Mouse (Mus musculus) hindbrain, postnatal 0 days (tissue): ENCODE measurements around the gene Ppp1cc. TPM values are rescaled to one million over a fixed set of nuclear protein-coding genes. Genes with fewer than 3 reads are reported as not detected.

Source experiments
- ATAC-seq: fragments of 200-750 bp; cut with Nextera tagmentation; 2 replicates; pipeline ENCODE4 v1.8.0; 2017; ENCODE audit warnings: mild to moderate bottlenecking, moderate TSS enrichment, moderate library complexity
- DNase-seq: peaks from one replicate; pipeline ENCODE4 v3.0.0-alpha.2; 2015; ENCODE audit warnings: low spot score
- H3K27ac ChIP-seq: fragments of 300-500 bp; sonication (generic); 2 replicates; pipeline ENCODE4 v1.5.1; 2014; ENCODE audit warnings: mild to moderate bottlenecking
- H3K27me3 ChIP-seq: fragments of 300-500 bp; sonication (generic); 2 replicates; pipeline ENCODE4 v1.6.1; 2014; ENCODE audit warnings: low read length, mixed read lengths; ENCODE audit not compliant: insufficient read depth
- H3K36me3 ChIP-seq: fragments of 300-500 bp; sonication (generic); 2 replicates; pipeline ENCODE4 v1.6.1; 2014; ENCODE audit warnings: low read length, mixed read lengths; ENCODE audit not compliant: insufficient read depth
- H3K4me1 ChIP-seq: fragments of 300-500 bp; sonication (generic); 2 replicates; pipeline ENCODE4 v1.6.1; 2014; ENCODE audit warnings: antibody characterized with exemption, low read length, mixed read lengths; ENCODE audit not compliant: insufficient read depth
- H3K4me2 ChIP-seq: fragments of 300-500 bp; sonication (generic); 2 replicates; pipeline ENCODE4 v1.6.1; 2014; ENCODE audit warnings: low read depth, mild to moderate bottlenecking, low read length, moderate library complexity, mixed read lengths
- H3K4me3 ChIP-seq: fragments of 300-500 bp; sonication (generic); 2 replicates; pipeline ENCODE4 v1.5.1; 2014; ENCODE audit warnings: low read length
- H3K9ac ChIP-seq: fragments of 300-500 bp; sonication (generic); replicated peaks from 2 replicates; pipeline ENCODE4 v1.6.1; 2014; ENCODE audit warnings: mild to moderate bottlenecking, low read length, moderate library complexity, mixed read lengths
- H3K9me3 ChIP-seq: fragments of 300-500 bp; sonication (generic); 2 replicates; pipeline ENCODE4 v1.6.1; 2016; ENCODE audit warnings: low read length, mixed read lengths
- CTCF ChIP-seq: IDR thresholded peaks from 2 replicates; pipeline ENCODE4 v1.5.1; 2016; ENCODE audit warnings: antibody characterized with exemption, control low read depth, low read depth
- WGBS: fragments of 180-500 bp; shearing (Covaris S2); extraction: QIAGEN DNeasy Blood & Tissue Kit; methylation state at CpG from one replicate; pipeline ENCODE4 v1.1.7; 2014; 5-methylcytosine and 5-hydroxymethylcytosine counted together
- polyA plus RNA-seq: library from polyadenylated mRNA; unstranded; fragments of >200 nt; fragmentation: Nextera tagmentation; extraction: Ambion mirVana; gene quantifications from 2 replicates; pipeline ENCODE4 v1.2.1, GENCODE M21; 2015
- total RNA-seq: library from RNA; depleted of rRNA; stranded (reverse); fragments of >200 nt; gene quantifications from 2 replicates; pipeline ENCODE4 v1.2.3, GENCODE M21; 2014

The Ppp1cc gene
- total and polyA plus RNA-seq, 2 experiments from 2014 or later: 184 to 205 TPM

DNA sequence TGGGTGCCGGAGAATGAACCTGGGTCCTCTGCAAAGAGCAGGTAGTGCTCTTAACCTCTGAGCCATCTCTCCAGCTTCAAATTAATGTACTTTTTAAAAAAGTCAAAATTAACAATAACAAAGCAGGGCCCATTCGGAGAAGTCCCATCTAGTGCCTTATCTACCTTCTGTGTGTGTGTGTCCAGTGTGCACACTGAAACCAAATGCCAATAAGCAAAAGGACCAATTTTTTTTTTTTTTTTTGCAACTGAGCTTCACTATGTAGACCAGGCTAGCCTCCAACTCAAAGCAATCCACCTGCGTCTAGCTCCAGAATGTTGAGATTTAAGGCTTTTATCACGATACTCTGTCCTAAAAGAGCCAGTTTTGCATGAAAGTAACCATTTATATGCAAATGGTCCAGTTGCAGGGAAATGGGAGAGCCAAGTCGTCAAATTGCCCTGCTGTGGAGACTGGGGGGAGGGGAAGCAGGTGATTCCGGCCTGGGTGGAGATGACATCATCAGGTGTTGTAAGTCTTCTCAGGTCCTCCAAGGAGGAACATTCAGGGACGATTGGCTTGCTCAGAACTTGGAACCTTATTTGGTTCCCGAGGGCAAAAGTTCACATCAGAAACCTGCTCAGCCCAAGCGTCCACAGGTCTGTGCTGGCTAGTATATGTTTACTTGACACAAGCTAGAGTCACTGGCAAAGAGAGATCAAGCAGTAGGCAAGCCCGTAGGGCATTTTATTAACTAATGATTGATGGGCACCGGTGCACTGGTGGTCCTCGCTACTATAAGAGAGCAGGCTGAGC lies 33.4 kb downstream of the Ppp1cc start:
- 72% methylated on average over 12 of the region's 12 CpGs for WGBS
- H3K4me3 ChIP-seq: no peak overlapping the region
- TF ChIP-seq CTCF: no peak

DNA sequence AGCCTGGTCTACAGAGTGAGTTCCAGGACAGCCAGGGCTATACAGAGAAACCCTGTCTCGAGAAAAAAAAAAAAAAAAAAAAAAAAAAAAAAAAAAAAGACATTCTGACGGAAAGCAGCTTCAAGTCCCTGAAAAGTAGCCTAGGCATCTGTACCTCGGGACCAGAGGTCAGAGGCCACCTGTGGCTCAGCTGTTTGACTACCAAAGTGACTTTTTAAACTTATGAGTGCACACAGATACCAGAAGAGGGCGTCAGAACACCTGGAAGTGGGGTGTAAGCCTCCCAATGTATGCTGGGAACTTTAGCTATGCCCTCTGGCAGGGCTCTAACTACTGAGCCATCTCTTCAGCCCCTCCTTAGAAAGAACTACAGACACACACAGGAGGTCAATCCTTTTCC lies 34.3 kb downstream of the Ppp1cc start:
- no peak for TF ChIP-seq CTCF
- no peak overlapping the region for H3K27ac ChIP-seq
- H3K4me3 ChIP-seq: no peak overlapping the region
- no peaks in the 10 kb centered on the region for H3K27me3 ChIP-seq
- ATAC-seq: no peak
- no peak for DNase-seq
- H3K9ac ChIP-seq: no peak overlapping the region
- H3K36me3 ChIP-seq: no peaks in the 10 kb centered on the region
- H3K4me2 ChIP-seq: no peak overlapping the region
- 44% methylated on average over 3 of the region's 4 CpGs for WGBS
- H3K9me3 ChIP-seq: no peaks in the 10 kb centered on the region
- H3K4me1 ChIP-seq: no peaks in the 10 kb centered on the region

More for the DNA sequence above, 33.4 kb downstream of the Ppp1cc start:
- Histone ChIP-seq H3K9me3 (no peaks in the 10 kb centered on the region), H3K9ac (no peak overlapping the region), H3K4me1 (no peaks in the 10 kb centered on the region), H3K27me3 (no peaks in the 10 kb centered on the region), H3K27ac (no peak overlapping the region), H3K36me3 (no peaks in the 10 kb centered on the region), H3K4me2 (no peak overlapping the region)
- ATAC-seq (no peak), DNase-seq (no peak)

DNA sequence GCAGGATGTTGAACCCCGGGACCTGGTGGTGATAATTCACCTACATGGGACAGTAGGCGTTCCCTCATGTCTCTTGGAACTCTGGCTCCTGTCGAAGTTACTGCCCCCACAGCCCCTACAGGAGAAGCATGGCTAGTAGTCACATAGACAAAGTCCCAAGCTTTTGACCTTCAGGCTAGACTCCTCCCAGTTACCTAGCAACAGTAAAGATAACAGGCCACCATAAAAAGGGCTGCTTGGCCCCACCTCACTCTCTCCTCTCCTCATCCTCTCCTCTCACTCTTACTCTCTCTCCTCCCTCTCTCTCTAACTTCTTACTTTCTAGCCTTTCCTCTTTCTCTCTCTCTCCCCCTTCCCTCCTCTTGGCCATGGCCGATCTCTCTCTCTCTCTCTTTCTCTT lies 42.8 kb downstream of the Ppp1cc start:
- Histone ChIP-seq H3K27me3 (no peaks in the 10 kb centered on the region), H3K4me3 (no peak overlapping the region), H3K4me1 (no peaks in the 10 kb centered on the region), H3K36me3 (no peaks in the 10 kb centered on the region), H3K27ac (no peak overlapping the region), H3K4me2 (no peak overlapping the region), H3K9me3 (no peaks in the 10 kb centered on the region), H3K9ac (no peak overlapping the region)
- ATAC-seq (no peak), DNase-seq (no peak)
- no peak for TF ChIP-seq CTCF
- WGBS: 95% methylated on average over 4 of the region's 4 CpGs

DNA sequence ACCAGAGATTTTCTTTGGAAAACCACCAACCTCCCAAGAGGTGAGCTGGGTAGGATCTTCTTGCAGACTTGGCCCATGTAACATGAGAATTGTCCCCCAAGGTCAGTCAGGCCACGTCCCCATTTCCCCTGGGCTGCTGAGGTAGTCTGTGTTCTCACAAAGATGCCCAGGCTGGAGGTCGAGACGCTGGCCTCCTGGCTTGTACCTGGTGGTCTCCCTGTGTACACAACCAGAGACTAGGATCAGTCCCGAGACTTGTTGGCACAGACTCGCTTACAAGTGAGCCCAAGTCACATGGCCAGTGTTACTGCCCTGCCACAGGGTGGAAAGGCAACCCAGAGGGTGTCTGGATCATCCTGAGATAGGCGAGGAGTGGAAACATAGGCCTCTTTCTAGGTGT lies 43.8 kb downstream of the Ppp1cc start:
- Histone ChIP-seq H3K27ac (no peak overlapping the region), H3K4me2 (no peak overlapping the region), H3K9me3 (no peaks in the 10 kb centered on the region), H3K4me3 (no peak overlapping the region), H3K27me3 (no peaks in the 10 kb centered on the region), H3K9ac (no peak overlapping the region), H3K36me3 (no peaks in the 10 kb centered on the region), H3K4me1 (no peaks in the 10 kb centered on the region)
- DNase-seq (no peak), ATAC-seq (no peak)
- WGBS: 87% methylated on average over 6 of the region's 6 CpGs
- no peak for TF ChIP-seq CTCF

DNA sequence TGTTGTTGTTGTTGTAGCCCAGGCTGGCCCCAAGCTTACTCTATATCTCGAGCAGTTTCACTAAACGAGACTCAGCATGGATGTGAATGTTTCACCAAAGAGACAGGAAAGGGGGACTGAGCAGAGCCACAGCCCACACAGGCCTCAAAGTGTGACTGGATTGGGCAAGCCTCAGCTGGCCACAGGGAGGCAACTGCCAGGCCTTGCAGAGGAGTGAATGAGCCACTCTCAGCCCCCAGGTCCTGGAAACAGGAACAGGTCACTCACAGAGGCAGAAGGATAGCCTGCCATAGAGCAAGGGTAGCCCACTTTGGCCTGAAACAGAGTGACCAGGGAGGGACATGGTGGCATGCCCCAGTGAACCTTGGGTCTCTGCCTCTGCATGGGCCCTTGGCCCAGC lies 46.1 kb downstream of the Ppp1cc start:
- DNase-seq: no peak
- WGBS: 62% methylated on average over 2 of the region's 2 CpGs

DNA sequence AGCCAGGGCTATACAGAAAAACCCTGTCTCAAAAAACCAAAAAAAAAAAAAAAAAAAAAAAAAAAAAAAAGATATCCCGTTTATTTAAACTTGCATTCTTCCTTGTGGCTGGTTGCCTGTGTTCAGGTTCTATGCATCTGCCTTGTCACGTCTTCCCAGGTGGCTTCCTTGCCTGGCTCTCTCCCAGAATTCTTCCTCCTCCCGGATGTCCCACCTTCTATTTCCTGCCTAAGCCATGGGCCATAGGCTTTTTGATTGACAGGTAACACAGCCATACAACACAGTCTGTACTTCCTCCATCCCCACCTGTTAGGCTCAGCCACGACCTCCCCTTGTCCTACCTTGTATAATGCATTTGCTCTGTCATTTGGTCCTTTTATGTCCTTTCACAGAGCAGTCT lies 48.4 kb downstream of the Ppp1cc start, which contains the start of gene Hvcn1:
Hvcn1 (plus strand) TSS at position 330 of the 400 bp plus-strand sequence.
- H3K9ac ChIP-seq: no peak within 1 kb of the TSS
- H3K4me2 ChIP-seq: no peak within 1 kb of the TSS
- ATAC-seq (no peak), DNase-seq (no peak)
- H3K4me1 ChIP-seq: no peaks in the 10 kb centered on the region
- no peak within 1 kb of the TSS for H3K4me3 ChIP-seq
- H3K27ac ChIP-seq: no peak within 1 kb of the TSS
- H3K36me3 ChIP-seq: no peaks in the 10 kb centered on the region
- 89% methylated on average over 3 of the region's 4 CpGs for WGBS
- no peaks in the 10 kb centered on the region for H3K9me3 ChIP-seq
- no peaks in the 10 kb centered on the region for H3K27me3 ChIP-seq
- no peak for TF ChIP-seq CTCF

More for the DNA sequence above, 46.1 kb downstream of the Ppp1cc start:
- Histone ChIP-seq H3K4me3 (no peak overlapping the region), H3K27me3 (no peaks in the 10 kb centered on the region), H3K9me3 (no peaks in the 10 kb centered on the region), H3K36me3 (no peaks in the 10 kb centered on the region), H3K27ac (no peak overlapping the region), H3K4me2 (no peak overlapping the region), H3K4me1 (no peaks in the 10 kb centered on the region), H3K9ac (no peak overlapping the region)
- no peak for TF ChIP-seq CTCF
- ATAC-seq: no peak

DNA sequence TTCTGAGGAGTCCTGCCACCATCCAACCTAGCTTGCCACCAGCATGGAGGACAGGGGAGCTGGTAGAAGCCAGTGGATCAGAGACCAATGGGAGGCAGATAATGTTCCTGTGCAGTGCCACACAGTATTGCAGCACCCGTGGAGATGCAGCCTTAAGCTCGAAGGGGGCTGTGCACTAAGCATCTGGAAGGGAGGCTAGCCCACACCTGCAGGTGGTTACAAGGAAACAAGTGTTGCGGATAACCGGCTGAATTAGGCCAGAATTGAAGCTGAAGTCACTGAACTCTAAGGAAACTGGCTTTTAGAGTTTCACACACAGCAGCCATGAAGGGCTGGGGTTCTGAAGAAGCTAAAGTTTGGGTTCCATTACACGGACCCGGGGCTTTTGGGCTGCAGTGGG lies 50.8 kb downstream of the Ppp1cc start:
- no peaks in the 10 kb centered on the region for H3K36me3 ChIP-seq
- ATAC-seq (no peak), DNase-seq (no peak)
- H3K27ac ChIP-seq: no peak overlapping the region
- no peaks in the 10 kb centered on the region for H3K4me1 ChIP-seq
- no peaks in the 10 kb centered on the region for H3K9me3 ChIP-seq
- no peak for TF ChIP-seq CTCF
- 54% methylated on average over 6 of the region's 6 CpGs for WGBS
- H3K4me2 ChIP-seq: no peak overlapping the region
- no peaks in the 10 kb centered on the region for H3K27me3 ChIP-seq
- no peak overlapping the region for H3K9ac ChIP-seq
- no peak overlapping the region for H3K4me3 ChIP-seq
